Mouse (Mus musculus): Measurements from ENCODE around the gene Tfb1m. TPM values are rescaled to one million over a fixed set of nuclear protein-coding genes. Genes with fewer than 3 reads are reported as not detected.

The Tfb1m gene
- polyA plus RNA-seq, 1 experiment from 2014 or later: 20.3 TPM

Other genes with a start within 250 kb of the Tfb1m start
- 2.7 and 2.8 TPM in 2 replicates for gene Tiam2, start 231.2 kb downstream of the Tfb1m start, polyA plus RNA-seq (2014; fragmentation: Nextera tagmentation; extraction: Ambion mirVana)
- not detected in 2 replicates for gene Cldn20, start 25.2 kb downstream of the Tfb1m start, polyA plus RNA-seq (2014; fragmentation: Nextera tagmentation; extraction: Ambion mirVana)
- gene Nox3, start 138.5 kb upstream of the Tfb1m start, polyA plus RNA-seq (2014; fragmentation: Nextera tagmentation; extraction: Ambion mirVana): not detected in 2 replicates

All from liver, embryonic 11.5 days (tissue).